Mouse (Mus musculus) embryonic fibroblast, embryonic 13.5 days (primary cell): ENCODE measurements around the gene Prdm16. TPM values are rescaled to one million over a fixed set of nuclear protein-coding genes. Genes with fewer than 3 reads are reported as not detected.

Experiments used
- H3K27ac ChIP-seq: 2 replicates; pipeline ENCODE4 v1.5.1; 2012; ENCODE audit warnings: low read length, control low read depth, inconsistent platforms; ENCODE audit not compliant: insufficient read depth
- H3K4me1 ChIP-seq: 2 replicates; pipeline ENCODE4 v1.6.1; 2011; ENCODE audit warnings: low read length; ENCODE audit not compliant: control insufficient read depth, insufficient read depth
- H3K4me3 ChIP-seq: 2 replicates; pipeline ENCODE4 v1.5.1; 2011; ENCODE audit warnings: mild to moderate bottlenecking, control low read depth, low read length; ENCODE audit not compliant: insufficient read depth
- CTCF ChIP-seq: IDR thresholded peaks from 2 replicates; pipeline ENCODE4 v1.5.1; 2011; ENCODE audit warnings: mild to moderate bottlenecking, control low read depth, low read length, moderate library complexity, borderline replicate concordance; ENCODE audit not compliant: insufficient read depth
- POLR2A ChIP-seq: IDR thresholded peaks from 2 replicates; pipeline ENCODE4 v1.6.1; 2011; ENCODE audit warnings: low read depth, mild to moderate bottlenecking, control low read depth, low read length, moderate library complexity
- polyA plus RNA-seq: library from polyadenylated mRNA; stranded (reverse); fragments of >200 nt; gene quantifications from 2 replicates; pipeline ENCODE4 v1.2.4, GENCODE M21; 2011; ENCODE audit warnings: low read depth; ENCODE audit not compliant: missing spikeins, insufficient read length

Gene Prdm16
- polyA plus RNA-seq, 1 experiment: 3.1 TPM

GRCm38 (mm10) chr4:154502403-154503000 lies 134.2 kb downstream of the Prdm16 start:
- H3K4me3 ChIP-seq: no peak overlapping the region
- H3K4me1 ChIP-seq: no peaks in the 10 kb centered on the region
- TF ChIP-seq POLR2A (no peak), CTCF (no peak)
- H3K27ac ChIP-seq: no peak overlapping the region

DNA sequence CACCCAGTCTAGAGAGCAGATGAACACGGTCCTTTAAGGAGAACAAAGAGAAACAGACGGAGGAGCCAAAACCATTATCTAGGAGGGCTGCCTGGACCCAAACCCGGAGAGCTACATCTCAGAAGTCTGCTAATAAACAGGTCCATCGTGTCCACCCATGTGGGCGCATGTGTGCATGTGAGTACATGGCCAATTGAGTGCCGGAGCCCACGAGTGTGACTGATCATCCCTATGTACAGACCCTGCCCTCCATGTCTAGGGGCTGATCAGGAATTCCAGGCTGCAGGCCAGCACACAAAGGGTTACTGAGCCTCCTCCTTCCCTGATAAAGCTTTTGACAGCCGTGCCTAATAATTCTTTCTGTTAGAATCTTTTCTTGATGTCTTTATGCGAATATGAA lies 136.0 kb downstream of the Prdm16 start:
- Histone ChIP-seq H3K27ac (no peak overlapping the region), H3K4me1 (peaks cover 6% of the 10 kb centered on the region; the same call in 1 of the 2 replicates)
- no peak for TF ChIP-seq POLR2A
- no peak for TF ChIP-seq CTCF

GRCm38 (mm10) chr4:154499701-154500523 lies 136.8 kb downstream of the Prdm16 start:
- Histone ChIP-seq H3K4me1 (peaks cover 6% of the 10 kb centered on the region; the same call in 1 of the 2 replicates), H3K4me3 (no peak overlapping the region), H3K27ac (no peak overlapping the region)
- no peak for TF ChIP-seq CTCF
- no peak for TF ChIP-seq POLR2A

More for the DNA sequence above, 136.0 kb downstream of the Prdm16 start:
- H3K4me3 ChIP-seq: no peak overlapping the region

DNA sequence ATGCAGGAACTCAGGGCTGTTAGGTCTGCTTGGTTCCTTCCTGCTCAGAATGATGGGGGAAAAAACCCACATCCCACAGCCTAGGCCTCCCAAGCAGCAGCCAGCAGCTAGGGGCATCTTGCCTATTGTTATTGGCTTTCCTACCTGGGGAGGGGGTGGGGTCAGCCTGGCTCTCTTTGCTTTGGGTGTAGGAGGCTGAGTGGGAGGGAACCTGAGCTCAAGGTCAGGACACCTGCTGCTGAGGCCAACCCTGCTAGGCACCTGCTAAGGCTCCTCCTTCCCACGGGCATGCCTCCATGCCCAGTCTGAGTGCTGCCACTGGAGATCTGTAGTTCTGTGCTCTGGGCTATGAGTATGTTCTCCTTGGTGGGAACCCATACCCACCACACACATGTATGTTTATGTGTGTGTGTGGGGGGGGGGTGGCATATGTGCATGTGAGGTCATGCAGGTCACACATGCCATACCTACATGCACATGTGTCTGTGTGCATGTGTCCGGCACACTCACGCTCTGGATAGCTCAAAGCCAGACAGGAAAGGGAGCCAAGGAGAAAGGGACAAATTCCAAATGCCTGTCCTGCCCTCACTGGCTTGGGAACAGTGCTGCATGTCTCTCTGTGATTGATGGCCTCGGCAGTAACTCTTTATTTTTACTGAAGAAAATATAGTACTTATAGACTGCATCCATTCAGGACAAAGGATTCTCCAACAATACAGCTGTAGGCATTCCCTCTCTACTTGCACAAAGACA lies 139.1 kb downstream of the Prdm16 start:
- H3K4me1 ChIP-seq: peaks cover 6% of the 10 kb centered on the region; the same call in 1 of the 2 replicates
- no peak overlapping the region for H3K4me3 ChIP-seq
- TF ChIP-seq CTCF (no peak), POLR2A (no peak)
- H3K27ac ChIP-seq: no peak overlapping the region

DNA sequence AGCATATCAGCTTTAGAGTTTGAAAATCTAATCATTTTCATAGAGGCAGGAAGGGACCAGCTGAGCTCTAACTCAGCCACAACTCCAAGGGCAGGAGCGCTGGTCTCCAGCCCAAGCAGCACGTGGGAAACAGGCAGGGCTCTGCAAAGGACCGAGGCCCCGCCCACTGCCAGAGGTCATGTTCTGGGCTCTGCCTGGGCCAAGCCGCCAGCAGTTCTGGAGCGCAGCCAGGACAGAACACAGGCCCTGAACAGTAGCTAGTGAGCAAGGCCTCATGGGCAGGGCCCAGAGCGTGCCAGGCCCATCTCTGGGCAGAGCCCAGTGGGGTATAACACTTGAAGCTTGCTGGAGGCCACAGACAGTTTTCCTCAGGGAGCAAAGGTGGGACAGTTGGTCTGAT lies 139.7 kb downstream of the Prdm16 start:
- Histone ChIP-seq H3K27ac (no peak overlapping the region), H3K4me1 (peaks cover 6% of the 10 kb centered on the region; the same call in 1 of the 2 replicates), H3K4me3 (no peak overlapping the region)
- TF ChIP-seq POLR2A: no peak
- TF ChIP-seq CTCF: no peak

DNA sequence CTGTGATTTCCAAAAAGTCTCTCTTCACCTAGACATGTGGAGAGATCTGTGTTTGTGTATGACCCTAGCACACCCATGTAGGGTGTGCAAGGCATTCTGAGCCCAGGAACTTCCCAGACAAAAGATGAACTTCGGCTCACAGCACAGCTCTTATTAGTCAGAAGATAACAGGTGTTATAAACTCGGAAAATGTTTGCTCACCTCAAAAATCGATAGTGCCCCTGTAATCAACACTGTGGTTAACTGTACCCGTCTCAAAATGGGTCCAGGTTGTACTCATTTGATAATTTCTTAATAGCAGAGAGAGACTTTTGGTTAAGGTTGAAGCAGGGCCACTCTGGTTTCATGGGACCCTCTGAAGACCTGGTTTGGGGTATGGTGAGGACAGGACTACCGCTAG lies 140.2 kb downstream of the Prdm16 start:
- Histone ChIP-seq H3K27ac (no peak overlapping the region), H3K4me3 (no peak overlapping the region), H3K4me1 (peaks cover 6% of the 10 kb centered on the region; the same call in 1 of the 2 replicates)
- TF ChIP-seq POLR2A: no peak
- no peak for TF ChIP-seq CTCF

DNA sequence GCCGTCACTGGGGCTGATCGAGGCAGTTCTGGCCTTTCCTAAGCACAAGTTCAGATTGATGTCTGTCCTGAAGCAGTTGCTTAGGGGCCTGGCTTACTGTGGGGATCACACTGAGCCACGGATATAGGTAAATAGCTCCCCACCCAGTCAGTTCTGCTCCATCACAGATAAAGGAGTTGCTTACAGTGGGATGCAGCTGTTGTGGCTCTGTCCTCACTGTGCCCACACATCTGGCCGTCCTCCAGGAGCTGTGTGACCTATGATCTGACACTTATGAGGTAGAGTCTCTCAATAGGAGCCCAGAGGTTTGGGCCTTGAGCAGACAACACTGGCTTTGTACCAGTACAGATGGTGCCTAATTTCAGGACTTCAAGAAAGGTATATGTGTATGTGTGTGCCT lies 142.7 kb downstream of the Prdm16 start:
- Histone ChIP-seq H3K4me3 (no peak overlapping the region), H3K4me1 (peaks cover 6% of the 10 kb centered on the region; the same call in 1 of the 2 replicates), H3K27ac (no peak overlapping the region)
- no peak for TF ChIP-seq CTCF
- no peak for TF ChIP-seq POLR2A

- no peak overlapping the region for H3K27ac ChIP-seq
- TF ChIP-seq POLR2A: no peak
- no peak for TF ChIP-seq CTCF
- peaks cover 6% of the 10 kb centered on the region; the same call in 1 of the 2 replicates for H3K4me1 ChIP-seq
- H3K4me3 ChIP-seq: no peak overlapping the region
Measured at GRCm38 (mm10) chr4:154492714-154493121, 144.0 kb downstream of the Prdm16 start.

GRCm38 (mm10) chr4:154492268-154492667 lies 144.4 kb downstream of the Prdm16 start:
- TF ChIP-seq POLR2A (no peak), CTCF (no peak)
- H3K4me3 ChIP-seq: no peak overlapping the region
- no peak overlapping the region for H3K27ac ChIP-seq
- peaks cover 6% of the 10 kb centered on the region; the same call in 1 of the 2 replicates for H3K4me1 ChIP-seq
